Mouse (Mus musculus): ENCODE measurements at regions not wholly inside any gene's neighbourhood (a gene's known extent, or its start where the extent isn't known, plus 50 kb on each side); places are given as distances from the start of the nearest gene placed in this dataset.
A peak's percentile ranks its signal among the peaks of the same experiment; 100 is the strongest.
"Not testable (repeated sequence)": the region's sequence is repeated elsewhere in the genome, so short reads cannot be mapped to it uniquely, and the experiment has no call there.

GRCm38 (mm10) chr3:58227322-58227627, 187.2 kb upstream of the Tsc22d2 start:
- no peak for DNase-seq

GRCm38 (mm10) chr3:58228189-58228588, 186.3 kb upstream of the Tsc22d2 start:
- peak; percentile 16 to 18 for DNase-seq

- DNase-seq, result no peak
Observed at GRCm38 (mm10) chr3:58231746-58232145, 182.8 kb upstream of the Tsc22d2 start.

- DNase-seq, result no peak
Observed at GRCm38 (mm10) chr3:58233296-58233695, 181.2 kb upstream of the Tsc22d2 start.

GRCm38 (mm10) chr3:58234846-58235630, 179.5 kb upstream of the Tsc22d2 start:
- no peak for DNase-seq

GRCm38 (mm10) chr3:58238111-58238510, 176.4 kb upstream of the Tsc22d2 start:
- no peak for DNase-seq

- DNase-seq, result no peak
Observed at GRCm38 (mm10) chr3:58240775-58241174, 173.7 kb upstream of the Tsc22d2 start.

GRCm38 (mm10) chr3:58245361-58245760, 169.2 kb upstream of the Tsc22d2 start:
- peak in 1 of 2 experiments; percentile 7 for DNase-seq

GRCm38 (mm10) chr3:58247989-58248388, 166.5 kb upstream of the Tsc22d2 start:
- no peak for DNase-seq

GRCm38 (mm10) chr3:58253942-58254341, 160.6 kb upstream of the Tsc22d2 start:
- peak; percentile 10 for DNase-seq

- DNase-seq, result no peak
Observed at GRCm38 (mm10) chr3:58267606-58268325, 146.7 kb upstream of the Tsc22d2 start.

- DNase-seq, result not testable (repeated sequence)
Observed at GRCm38 (mm10) chr3:58271441-58271840, 143.1 kb upstream of the Tsc22d2 start.

GRCm38 (mm10) chr3:58281291-58281690, 133.2 kb upstream of the Tsc22d2 start:
- no peak for DNase-seq

GRCm38 (mm10) chr3:58284371-58284770, 130.1 kb upstream of the Tsc22d2 start:
- not testable (repeated sequence) for DNase-seq

GRCm38 (mm10) chr3:58295810-58296209, 118.7 kb upstream of the Tsc22d2 start:
- no peak for DNase-seq

GRCm38 (mm10) chr3:58300213-58300612, 114.3 kb upstream of the Tsc22d2 start:
- DNase-seq, result no peak

- no peak for DNase-seq
Observed at GRCm38 (mm10) chr3:58300801-58301485, 113.6 kb upstream of the Tsc22d2 start.

- DNase-seq, result no peak
Observed at GRCm38 (mm10) chr3:58302322-58302721, 112.2 kb upstream of the Tsc22d2 start.

- no peak for DNase-seq
Observed at GRCm38 (mm10) chr3:58303746-58304145, 110.8 kb upstream of the Tsc22d2 start.

- no peak for DNase-seq
Observed at GRCm38 (mm10) chr3:58309601-58310000, 104.9 kb upstream of the Tsc22d2 start.

- DNase-seq, result no peak
Observed at GRCm38 (mm10) chr3:58310390-58310789, 104.1 kb upstream of the Tsc22d2 start.

GRCm38 (mm10) chr3:58311104-58311685, 103.3 kb upstream of the Tsc22d2 start:
- DNase-seq, result no peak

- no peak for DNase-seq
Observed at GRCm38 (mm10) chr3:58312623-58313022, 101.9 kb upstream of the Tsc22d2 start.
